Mouse (Mus musculus) myocyte (in vitro differentiated cells): ENCODE data around the gene Map3k14. TPM values are rescaled to one million over a fixed set of nuclear protein-coding genes. Genes with fewer than 3 reads are reported as not detected.

Source experiments
- H3K27me3 ChIP-seq: one replicate; pipeline ENCODE4 v1.6.1; 2011; ENCODE audit not compliant: control insufficient read depth, insufficient read depth, insufficient read length
- H3K36me3 ChIP-seq: one replicate; pipeline ENCODE4 v1.6.1; 2011; ENCODE audit not compliant: control insufficient read depth, insufficient read depth
- H3K4me2 ChIP-seq: one replicate; pipeline ENCODE4 v1.6.1; 2011; ENCODE audit warnings: low read depth, control low read depth
- H3K4me3 ChIP-seq: one replicate; pipeline ENCODE4 v1.5.1; 2011; ENCODE audit warnings: mild to moderate bottlenecking, control low read depth, moderate library complexity
- H3K79me2 ChIP-seq: one replicate; pipeline ENCODE4 v1.6.1; 2011; ENCODE audit not compliant: control insufficient read depth, insufficient read depth
- H3ac ChIP-seq: one replicate; pipeline ENCODE4 v1.6.1; 2011; ENCODE audit not compliant: control insufficient read depth, insufficient read length
- CEBPB ChIP-seq: IDR thresholded peaks from 2 replicates; pipeline ENCODE4 v1.6.1; 2011; ENCODE audit warnings: mild to moderate bottlenecking, moderate library complexity; ENCODE audit not compliant: poor library complexity, insufficient read depth, severe bottlenecking
- E2F4 ChIP-seq: IDR thresholded peaks from one replicate; pipeline ENCODE4 v1.6.1; 2011; ENCODE audit warnings: mild to moderate bottlenecking, control low read depth, moderate library complexity; ENCODE audit not compliant: insufficient read depth
- MAX ChIP-seq: IDR thresholded peaks from one replicate; pipeline ENCODE4 v1.6.1; 2011; ENCODE audit warnings: low read depth, mild to moderate bottlenecking, control low read depth
- MYOD1 ChIP-seq, 3 experiments: IDR thresholded peaks; one replicate each; pipeline ENCODE4 v1.6.1; 2011; ENCODE audit warnings: control low read depth in 2 of 3, low read depth in 2 of 3, mild to moderate bottlenecking in 2 of 3, moderate library complexity in 1 of 3; ENCODE audit not compliant: insufficient read length in 2 of 3, control insufficient read depth in 1 of 3
- MYOG ChIP-seq, 3 experiments: IDR thresholded peaks; one replicate each; pipeline ENCODE4 v1.6.1; 2011; ENCODE audit warnings: control low read depth in 2 of 3, low read depth in 2 of 3, mild to moderate bottlenecking in 2 of 3; ENCODE audit not compliant: insufficient read length in 2 of 3, control insufficient read depth in 1 of 3, insufficient read depth in 1 of 3
- POLR2A ChIP-seq: IDR thresholded peaks from one replicate; pipeline ENCODE4 v1.6.1; 2011; ENCODE audit warnings: low read depth, mild to moderate bottlenecking, control low read depth, moderate library complexity; ENCODE audit not compliant: insufficient read length
- POLR2AphosphoS2 ChIP-seq: IDR thresholded peaks from one replicate; pipeline ENCODE4 v1.6.1; 2011; ENCODE audit warnings: low read depth, control low read depth; ENCODE audit not compliant: insufficient read length
- REST ChIP-seq: IDR thresholded peaks from one replicate; pipeline ENCODE4 v1.6.1; 2011; ENCODE audit warnings: mild to moderate bottlenecking, control low read depth, moderate library complexity; ENCODE audit not compliant: insufficient read depth, insufficient read length
- SRF ChIP-seq: IDR thresholded peaks from one replicate; pipeline ENCODE4 v1.6.1; 2011; ENCODE audit warnings: low read depth; ENCODE audit not compliant: control insufficient read depth, insufficient read length
- TCF12 ChIP-seq: IDR thresholded peaks from one replicate; pipeline ENCODE4 v1.6.1; 2011; ENCODE audit warnings: mild to moderate bottlenecking, control low read depth; ENCODE audit not compliant: poor library complexity, insufficient read depth, severe bottlenecking
- TCF3 ChIP-seq: IDR thresholded peaks from one replicate; pipeline ENCODE4 v1.6.1; 2011; ENCODE audit warnings: low read depth, control low read depth; ENCODE audit not compliant: insufficient read length
- USF1 ChIP-seq: IDR thresholded peaks from one replicate; pipeline ENCODE4 v1.6.1; 2011; ENCODE audit warnings: low read depth, mild to moderate bottlenecking, control low read depth, moderate library complexity
- polyA plus RNA-seq: library from polyadenylated mRNA; unstranded; fragments of >200 nt; fragmentation: generic; extraction: Trizol; gene quantifications from one replicate; pipeline ENCODE4 v1.2.1, GENCODE M21; 2012; ENCODE audit warnings: missing spikeins

Map3k14 gene
- polyA plus RNA-seq, 1 experiment, result 12.9 TPM

GRCm38 (mm10) chr11:103311960-103312611 lies 44.8 kb upstream of the Map3k14 start:
- no peak overlapping the region for H3ac ChIP-seq
- peak overlapping the region; percentile 3 for H3K4me3 ChIP-seq
- no peak for TF ChIP-seq REST
- no peak for TF ChIP-seq USF1
- no peak for TF ChIP-seq POLR2AphosphoS2
- TF ChIP-seq E2F4, result no peak
- TF ChIP-seq TCF12, result no peak
- TF ChIP-seq CEBPB, result no peak
- TF ChIP-seq MYOD1 (IDR thresholded peaks at IDR 0.05; ENCODE audit: control insufficient read depth in 1 of 3, insufficient read length in 2 of 3, low read depth in 2 of 3), result peak in 2 of 3 experiments; percentile 62 to 77
- peak; percentile 67 for TF ChIP-seq POLR2A
- no peak for TF ChIP-seq MAX
- peak in 2 of 3 experiments; percentile 77 to 78 for TF ChIP-seq MYOG (IDR thresholded peaks at IDR 0.05; ENCODE audit: control insufficient read depth in 1 of 3, insufficient read depth in 1 of 3, insufficient read length in 2 of 3, low read depth in 2 of 3)
- H3K27me3 ChIP-seq, result no peaks in the 10 kb centered on the region
- H3K36me3 ChIP-seq, result no peaks in the 10 kb centered on the region
- peak overlapping the region; percentile 91 for H3K4me2 ChIP-seq
- no peaks in the 10 kb centered on the region for H3K79me2 ChIP-seq

DNA sequence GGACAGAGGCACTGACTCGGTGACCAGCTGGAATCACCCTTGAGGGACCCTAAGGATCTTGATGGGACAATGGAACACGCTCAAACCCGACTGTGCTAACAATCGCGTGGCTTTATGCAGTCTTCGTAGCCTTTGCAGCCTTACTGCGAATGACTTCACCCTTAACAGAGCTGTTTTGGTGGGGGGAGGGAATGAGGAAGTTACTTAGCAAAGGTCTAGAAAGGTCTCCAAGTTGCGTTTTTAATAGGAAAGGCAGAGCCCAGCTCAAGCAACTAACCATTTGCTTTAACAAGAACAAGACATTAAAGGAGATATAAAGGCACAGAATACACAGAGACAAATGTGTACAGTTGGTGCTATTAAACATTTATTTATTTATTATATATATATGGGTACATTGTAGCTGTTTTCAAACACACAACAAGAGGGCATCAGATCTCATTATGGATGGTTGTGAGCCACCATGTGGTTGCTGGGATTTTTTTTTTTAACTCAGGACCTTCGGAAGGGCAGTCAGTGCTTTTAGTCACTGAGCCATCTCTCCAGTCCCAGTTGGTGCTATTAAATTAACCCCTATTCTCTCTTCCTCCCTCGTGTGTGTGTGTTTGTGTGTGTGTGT lies 42.8 kb upstream of the Map3k14 start:
- TF ChIP-seq MYOD1 (IDR thresholded peaks at IDR 0.05; ENCODE audit: control insufficient read depth in 1 of 3, insufficient read length in 2 of 3, low read depth in 2 of 3) (no peak), MAX (no peak), REST (no peak), SRF (no peak), POLR2AphosphoS2 (no peak)
- Histone ChIP-seq H3ac (no peak overlapping the region), H3K4me2 (no peak overlapping the region), H3K27me3 (no peaks in the 10 kb centered on the region), H3K79me2 (no peaks in the 10 kb centered on the region), H3K36me3 (no peaks in the 10 kb centered on the region), H3K4me3 (no peak overlapping the region)

DNA sequence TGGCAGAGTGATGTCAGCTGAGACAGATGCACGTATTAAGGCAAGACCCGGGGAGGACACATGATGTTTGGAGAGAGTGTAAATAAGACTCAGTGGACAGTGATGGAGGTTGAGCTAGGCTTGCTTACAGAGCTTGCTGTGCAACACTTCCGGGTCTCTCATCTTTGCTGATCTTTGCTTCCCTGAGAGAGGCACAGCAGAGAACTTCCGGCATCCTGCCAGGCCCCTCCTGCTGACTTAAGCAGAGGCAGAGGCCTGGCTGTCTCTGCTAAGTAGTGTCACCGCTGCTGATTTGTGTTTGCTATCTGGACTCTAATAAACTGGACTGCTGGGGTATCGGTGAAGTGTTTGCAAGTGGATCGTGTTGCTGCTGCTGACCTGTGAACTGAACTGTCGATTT lies 40.6 kb upstream of the Map3k14 start:
- Histone ChIP-seq H3K4me3 (no peak overlapping the region), H3K36me3 (no peaks in the 10 kb centered on the region), H3K79me2 (no peaks in the 10 kb centered on the region), H3K27me3 (no peaks in the 10 kb centered on the region), H3K4me2 (no peak overlapping the region), H3ac (no peak overlapping the region)
- TF ChIP-seq POLR2A (no peak), TCF12 (no peak), MYOG (IDR thresholded peaks at IDR 0.05; ENCODE audit: control insufficient read depth in 1 of 3, insufficient read depth in 1 of 3, insufficient read length in 2 of 3, low read depth in 2 of 3) (no peak), USF1 (no peak), E2F4 (no peak), REST (no peak), MAX (no peak), POLR2AphosphoS2 (no peak), CEBPB (no peak), SRF (no peak), TCF3 (no peak), MYOD1 (IDR thresholded peaks at IDR 0.05; ENCODE audit: control insufficient read depth in 1 of 3, insufficient read length in 2 of 3, low read depth in 2 of 3) (no peak)

- Histone ChIP-seq H3K36me3 (no peaks in the 10 kb centered on the region), H3K79me2 (no peaks in the 10 kb centered on the region), H3ac (no peak overlapping the region), H3K27me3 (no peaks in the 10 kb centered on the region), H3K4me2 (no peak overlapping the region), H3K4me3 (no peak overlapping the region)
- no peak for TF ChIP-seq E2F4
- no peak for TF ChIP-seq REST
- no peak for TF ChIP-seq POLR2AphosphoS2
- no peak for TF ChIP-seq POLR2A
- TF ChIP-seq MAX, result no peak
- no peak for TF ChIP-seq CEBPB
- TF ChIP-seq TCF3, result no peak
- TF ChIP-seq SRF, result no peak
- no peak for TF ChIP-seq TCF12
- TF ChIP-seq MYOD1 (IDR thresholded peaks at IDR 0.05; ENCODE audit: control insufficient read depth in 1 of 3, insufficient read length in 2 of 3, low read depth in 2 of 3), result no peak
- no peak for TF ChIP-seq USF1
- TF ChIP-seq MYOG (IDR thresholded peaks at IDR 0.05; ENCODE audit: control insufficient read depth in 1 of 3, insufficient read depth in 1 of 3, insufficient read length in 2 of 3, low read depth in 2 of 3), result no peak
Measured at GRCm38 (mm10) chr11:103304525-103304924, 37.3 kb upstream of the Map3k14 start.
